16 mouse cellular contexts compared by ENCODE assay signal in the genomic region with DNA sequence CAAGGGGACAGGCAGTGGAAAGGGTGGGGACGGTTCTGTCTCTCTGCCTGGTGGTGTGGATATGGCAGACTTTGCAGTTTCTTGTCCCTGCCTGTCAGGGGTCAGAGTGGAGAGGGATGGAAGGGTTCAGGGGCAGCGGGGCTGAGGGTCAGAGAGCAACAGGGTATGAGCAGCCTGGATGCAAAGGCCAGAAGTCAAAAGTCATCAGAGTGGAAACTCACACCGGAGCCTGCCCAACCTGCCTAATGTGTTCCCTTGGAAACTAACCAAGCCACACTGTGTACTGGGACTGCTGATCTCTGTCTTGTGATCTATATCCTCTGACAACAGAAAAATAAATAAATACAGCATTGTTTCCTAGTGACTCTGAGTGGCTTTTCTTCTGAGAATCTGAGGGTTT. TPM values are rescaled to one million over a fixed set of nuclear protein-coding genes. Genes with fewer than 3 reads are reported as not detected.
"Had no signal": no experiment of that assay in that cellular context is flagged by ENCODE, and none has a peak within 500 bp of the region (broad histone marks: within the 10 kb centered on the region; RNA-seq: fewer than 3 reads in every experiment).

No protein-coding gene starts in this region.

- H3K36me3 ChIP-seq: intestine, embryonic 15.5 days; liver, embryonic 15.5 days had no signal

- ATAC-seq: intestine, embryonic 15.5 days; midbrain, embryonic 15.5 days had no signal

- H3K4me2 ChIP-seq: intestine, embryonic 15.5 days; limb, embryonic 13.5 days; liver, embryonic 11.5 days; liver, embryonic 15.5 days; lung, embryonic 14.5 days; midbrain, embryonic 11.5 days; midbrain, embryonic 15.5 days; neural tube, embryonic 12.5 days had no signal

- H3K4me1 ChIP-seq: intestine, embryonic 15.5 days; limb, embryonic 13.5 days; liver, embryonic 15.5 days; midbrain, embryonic 15.5 days; neural tube, embryonic 12.5 days had no signal

- H3K27ac ChIP-seq: intestine, embryonic 15.5 days; limb, embryonic 13.5 days; liver, embryonic 15.5 days; macrophage; midbrain, embryonic 15.5 days; neural tube, embryonic 12.5 days had no signal

- H3K4me3 ChIP-seq: intestine, embryonic 15.5 days; limb, embryonic 13.5 days; liver, embryonic 15.5 days; megakaryocyte, embryonic 14.5 days; midbrain, embryonic 15.5 days; neural tube, embryonic 12.5 days had no signal

- H3K27me3 ChIP-seq: intestine, embryonic 15.5 days; limb, embryonic 13.5 days; liver, embryonic 15.5 days; midbrain, embryonic 15.5 days; neural tube, embryonic 12.5 days had no signal

- H3K9ac ChIP-seq: intestine, embryonic 15.5 days; limb, embryonic 13.5 days; liver, embryonic 15.5 days; lung, embryonic 14.5 days; midbrain, embryonic 15.5 days; neural tube, embryonic 12.5 days had no signal

- DNase-seq: left cerebral cortex, postnatal 4 days; lung, embryonic 14.5 days; lung, postnatal 10 days; spleen, adult 18-20 months; thymus, postnatal 36 days had no signal

- H3K9me3 ChIP-seq: intestine, embryonic 15.5 days; limb, embryonic 13.5 days; liver, embryonic 15.5 days; midbrain, embryonic 15.5 days; neural tube, embryonic 12.5 days had no signal

RNA-seq across cellular contexts. Expression of a gene that starts 3.7 kb away (rescaled TPM):
- total RNA-seq: monocyte, adult 5-6 weeks; neutrophil, adult 5-6 weeks had no signal

RNA-seq across cellular contexts. Expression of a gene that starts 25.8 kb away (rescaled TPM):
- total RNA-seq: monocyte, adult 5-6 weeks; neutrophil, adult 5-6 weeks had no signal
- polyA plus RNA-seq: macrophage had no signal

RNA-seq across cellular contexts. Expression of a gene that starts 30.6 kb away (rescaled TPM):
- total RNA-seq: monocyte, adult 5-6 weeks; neutrophil, adult 5-6 weeks had no signal
